In the genomic region with DNA sequence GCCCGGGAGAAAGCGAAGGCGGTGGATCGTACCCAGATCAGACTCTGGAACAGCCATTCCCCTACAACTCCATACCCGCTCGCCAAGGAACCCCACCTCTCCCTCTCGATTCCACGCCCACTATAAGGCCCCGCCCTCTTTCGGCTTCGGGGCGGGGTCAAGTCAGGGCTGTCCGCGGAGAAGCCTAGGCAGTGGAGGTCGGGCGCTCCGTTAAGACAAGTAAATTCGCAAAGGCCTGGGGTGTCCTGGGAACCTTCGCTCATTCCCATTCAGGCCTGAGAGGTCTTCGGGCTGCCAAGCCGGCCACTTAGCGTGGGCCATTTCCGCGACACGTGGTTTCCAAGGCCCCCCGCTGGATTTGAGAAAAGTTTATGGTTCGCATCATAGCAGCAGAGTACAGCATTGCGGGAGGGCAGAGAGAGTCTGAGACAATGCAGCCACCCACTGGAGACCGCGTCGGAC, we compare ENCODE assay signal across 7 mouse cellular contexts. TPM values are rescaled to one million over a fixed set of nuclear protein-coding genes. Genes with fewer than 3 reads are reported as not detected.
DNase-seq lines count a peak whose midpoint lies in the region; ATAC-seq and TF ChIP-seq lines count a peak whose summit lies in the region.

A gene (plus strand): TSS at position 413 of the 462 bp plus-strand sequence.

- 0 out of 2 replicates have a peak, but pooled peaks cover 3% of the 10 kb centered on the region for H3K4me1 ChIP-seq in intestine, postnatal 0 days (replicated peaks; ENCODE audit: control insufficient read depth, insufficient read depth, low read length)
- H3K4me1 ChIP-seq in midbrain, embryonic 12.5 days, result peaks cover 16% of the 10 kb centered on the region

- no peaks in the 10 kb centered on the region for H3K27me3 ChIP-seq in intestine, postnatal 0 days (replicated peaks; ENCODE audit: control insufficient read depth, insufficient read depth, low read length)
- H3K27me3 ChIP-seq in midbrain, embryonic 12.5 days, result no peaks in the 10 kb centered on the region

- H3K36me3 ChIP-seq in intestine, postnatal 0 days (ENCODE audit: control insufficient read depth, insufficient read depth), result peaks cover 6% of the 10 kb centered on the region; the same call in 1 of the 2 replicates
- peaks cover 5% of the 10 kb centered on the region; the same call in 1 of the 2 replicates for H3K36me3 ChIP-seq in midbrain, embryonic 12.5 days

- H3K9ac ChIP-seq in intestine, postnatal 0 days (ENCODE audit: low read depth, low read length), result peak within 1 kb of the TSS; percentile 88
- H3K9ac ChIP-seq in midbrain, embryonic 12.5 days (replicated peaks), result peak within 1 kb of the TSS; percentile 88

- TF ChIP-seq CTCF in intestine, postnatal 0 days (IDR thresholded peaks at IDR 0.05; ENCODE audit: low read depth), result no peak

- peak; percentile 81 for ATAC-seq in intestine, postnatal 0 days
- ATAC-seq in midbrain, embryonic 12.5 days (ENCODE audit: low FRiP score, low read depth), result peak; percentile 88

- peak within 1 kb of the TSS; percentile 86 for H3K4me3 ChIP-seq in intestine, postnatal 0 days (ENCODE audit: low read depth, low read length)
- peak within 1 kb of the TSS; percentile 76 for H3K4me3 ChIP-seq in midbrain, embryonic 12.5 days

- no peaks in the 10 kb centered on the region for H3K9me3 ChIP-seq in intestine, postnatal 0 days (ENCODE audit: control insufficient read depth)
- no peaks in the 10 kb centered on the region for H3K9me3 ChIP-seq in midbrain, embryonic 12.5 days

- intact Hi-C loops in left cerebral cortex, postnatal 4 days (cut with DNase I), result no loop called here

- H3K4me2 ChIP-seq in intestine, postnatal 0 days (replicated peaks; ENCODE audit: low read depth), result peak within 1 kb of the TSS; percentile 84
- peak within 1 kb of the TSS; percentile 90 for H3K4me2 ChIP-seq in midbrain, embryonic 12.5 days (replicated peaks)

- peak within 1 kb of the TSS; percentile 91 for H3K27ac ChIP-seq in intestine, postnatal 0 days (ENCODE audit: low read depth, low read length)
- H3K27ac ChIP-seq in midbrain, embryonic 12.5 days (replicated peaks), result peak within 1 kb of the TSS; percentile 87

- DNase-seq in adrenal gland, postnatal 10 days, result peak; percentile 94
- peak; percentile 95 for DNase-seq in embryo, embryonic 9.5 days (ENCODE audit: extremely low spot score)
- DNase-seq in gonadal fat pad, adult 2 months (ENCODE audit: low read depth), result no peak
- peak; percentile 89 for DNase-seq in left cerebral cortex, postnatal 4 days
- DNase-seq in spleen, adult 18-20 months, result peak; percentile 86 to 96

- under 1% methylated on average over 31 of the region's 31 CpGs for WGBS in intestine, postnatal 0 days
- WGBS in midbrain, embryonic 12.5 days, result under 1% methylated on average over 31 of the region's 31 CpGs

RNA-seq across cellular contexts. Expression of the gene that starts here (rescaled TPM):
- total RNA-seq in adrenal gland, postnatal 10 days (2021), result 10 to 100 TPM; 91.7 to 98.5 TPM
- polyA plus RNA-seq in gonadal fat pad, adult 2 months (2012; rRNA removed), result 50.0 and 51.6 TPM in 2 replicates
- 47.3 and 49.4 TPM in 2 replicates for polyA plus RNA-seq in intestine, postnatal 0 days (2015; fragmentation: Nextera tagmentation; extraction: Ambion mirVana)
- 10 to 100 TPM; 44.9 to 48.1 TPM for total RNA-seq in left cerebral cortex, postnatal 4 days (2021)
- 27.2 and 28.6 TPM in 2 replicates for polyA plus RNA-seq in midbrain, embryonic 12.5 days (2016; fragmentation: Nextera tagmentation; extraction: Ambion mirVana)
